Mouse (Mus musculus) cortical plate, adult 2 months (tissue): ENCODE results near the gene Itgad.

ENCODE experiments used
- CTCF ChIP-seq: fragments of 200-500 bp; IDR thresholded peaks from 2 replicates; pipeline ENCODE4 v1.5.1; 2011; ENCODE audit warnings: mild to moderate bottlenecking, control low read depth, low read length; ENCODE audit not compliant: insufficient read depth; ENCODE audit errors: extremely low read depth
- POLR2A ChIP-seq: fragments of 200-500 bp; IDR thresholded peaks from 2 replicates; pipeline ENCODE4 v1.6.1; 2011; ENCODE audit warnings: mild to moderate bottlenecking, low read length, control low read depth; ENCODE audit not compliant: insufficient read depth; ENCODE audit errors: extremely low read depth

DNA sequence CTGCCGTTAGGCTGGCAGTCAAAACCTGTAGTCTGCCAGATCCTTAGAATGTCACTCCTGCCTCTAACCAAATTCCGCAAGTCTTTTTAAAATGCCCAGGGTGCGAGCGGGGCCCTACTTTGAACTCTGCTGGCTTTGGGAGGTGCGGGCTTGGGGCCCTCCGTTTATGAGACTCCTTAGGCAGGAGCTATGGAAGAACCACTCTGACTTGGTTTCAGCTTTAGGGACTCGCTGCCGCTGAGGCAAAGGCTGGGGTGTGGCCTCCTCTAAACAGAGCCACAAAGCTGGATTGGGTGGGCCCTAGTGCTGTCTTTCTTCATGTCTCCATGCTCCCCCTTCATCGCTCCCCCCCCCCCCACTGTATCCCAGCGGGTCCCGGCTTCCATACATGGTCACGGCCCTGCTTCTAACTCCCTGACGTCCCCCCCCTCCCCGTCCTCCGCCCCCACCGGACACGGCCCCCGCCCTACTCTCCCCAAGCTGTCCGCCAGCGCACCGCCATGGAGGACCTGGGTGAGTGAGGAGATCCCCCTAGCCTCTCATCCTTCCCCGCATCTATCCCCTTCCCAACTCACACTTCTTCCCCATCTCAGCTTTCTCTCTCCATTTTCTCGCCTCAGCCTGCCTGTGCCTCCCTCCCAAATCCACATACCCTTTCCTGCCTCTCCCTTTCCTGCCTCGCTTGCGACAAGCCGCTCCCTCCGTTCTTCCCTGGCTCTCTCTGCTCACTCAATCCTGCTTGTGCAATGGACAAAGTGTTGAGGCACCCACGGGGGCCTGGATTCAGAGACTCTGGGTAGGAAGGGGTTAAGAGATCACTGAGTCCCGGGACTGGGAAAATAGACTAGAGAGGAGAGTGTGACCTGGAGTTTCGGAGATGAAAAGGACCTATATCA is 92.6 kb downstream of the Itgad start, which contains the start of gene Tgfb1i1:
- TF ChIP-seq CTCF (no peak), POLR2A (peak; percentile 68; the same call in 1 of the 2 replicates)
